Mouse (Mus musculus): ENCODE results near the gene Rnf180.

Rnf180 gene

GRCm38 (mm10) chr13:105130080-105130479, 164.5 kb downstream of the Rnf180 start:
- no peak for DNase-seq (ENCODE audit: low spot score)

GRCm38 (mm10) chr13:105122092-105122491, 172.5 kb downstream of the Rnf180 start:
- no peak for DNase-seq (ENCODE audit: low spot score)

- DNase-seq (ENCODE audit: low spot score) = no peak
Observed at GRCm38 (mm10) chr13:105121617-105122016, 173.0 kb downstream of the Rnf180 start.

- no peak for DNase-seq (ENCODE audit: low spot score)
Observed at GRCm38 (mm10) chr13:105111599-105111998, 183.0 kb downstream of the Rnf180 start.

- DNase-seq (ENCODE audit: low spot score) = no peak
Observed at GRCm38 (mm10) chr13:105104385-105104784, 190.2 kb downstream of the Rnf180 start.

GRCm38 (mm10) chr13:105100705-105101104, 193.9 kb downstream of the Rnf180 start:
- no peak for DNase-seq (ENCODE audit: low spot score)

GRCm38 (mm10) chr13:105096316-105096715, 198.3 kb downstream of the Rnf180 start:
- no peak for DNase-seq (ENCODE audit: low spot score)

- DNase-seq (ENCODE audit: low spot score) = no peak
Observed at GRCm38 (mm10) chr13:105089276-105089675, 205.3 kb downstream of the Rnf180 start.

- no peak for DNase-seq (ENCODE audit: low spot score)
Observed at GRCm38 (mm10) chr13:105081862-105082261, 212.8 kb downstream of the Rnf180 start, which contains the start of gene 4933425L06Rik. Gene 4933425L06Rik (plus strand): TSS chr13:105082122.

Data from urinary bladder, postnatal 14 days (tissue).